Mouse (Mus musculus) neutrophil, adult 5-6 weeks (primary cell): ENCODE measurements around the gene Snrpd2. TPM values are rescaled to one million over a fixed set of nuclear protein-coding genes. Genes with fewer than 3 reads are reported as not detected.

Experiments
- total RNA-seq: library from RNA; stranded (forward); fragments of 200-1000 nt; gene quantifications from 2 replicates; pipeline ENCODE4 v1.2.3, GENCODE M21; 2017

Gene Snrpd2
- total RNA-seq, 1 experiment from 2014 or later: 26.4 TPM

Other genes with a start within 250 kb of the Snrpd2 start
- gene Ccdc61, start 239.3 kb upstream of the Snrpd2 start, total RNA-seq: 16.2 and 17.5 TPM in 2 replicates
- gene Nova2, start 223.8 kb upstream of the Snrpd2 start, total RNA-seq: not detected in 2 replicates
- not detected in 2 replicates for gene Nanos2, start 162.3 kb upstream of the Snrpd2 start, total RNA-seq
- gene Mypop, start 158.5 kb upstream of the Snrpd2 start, total RNA-seq: 0.74 and 2.0 TPM in 2 replicates
- 13.2 and 16.9 TPM in 2 replicates for gene Irf2bp1, start 145.7 kb upstream of the Snrpd2 start, total RNA-seq
- not detected in 2 replicates for gene Foxa3, start 126.2 kb upstream of the Snrpd2 start, total RNA-seq
- 64.8 and 67.0 TPM in 2 replicates for gene Sympk, start 125.3 kb upstream of the Snrpd2 start, total RNA-seq
- 0.35 and 0.37 TPM in 2 replicates for gene Rsph6a, start 95.0 kb upstream of the Snrpd2 start, total RNA-seq
- 3.1 and 3.4 TPM in 2 replicates for gene Dmwd, start 73.5 kb upstream of the Snrpd2 start, total RNA-seq
- gene Dmpk, start 65.9 kb upstream of the Snrpd2 start, total RNA-seq: 1.4 and 2.1 TPM in 2 replicates
- 0.12 TPM in 1 of 2 replicates, not detected in the other for gene Six5, start 55.1 kb upstream of the Snrpd2 start, total RNA-seq
- not detected in 2 replicates for gene Gm4969, start 31.4 kb upstream of the Snrpd2 start, total RNA-seq
- gene Fbxo46, start 29.9 kb upstream of the Snrpd2 start, total RNA-seq: 11.3 and 13.3 TPM in 2 replicates
- 3.8 and 5.3 TPM in 2 replicates for gene Qpctl, start 431 bp upstream of the Snrpd2 start, total RNA-seq
- not detected in 2 replicates for gene Gipr, start 16.4 kb downstream of the Snrpd2 start, total RNA-seq
- gene Eml2, start 26.7 kb downstream of the Snrpd2 start, total RNA-seq: 9.1 and 13.3 TPM in 2 replicates
- gene Gpr4, start 62.8 kb downstream of the Snrpd2 start, total RNA-seq: 0.37 TPM in 1 of 2 replicates, not detected in the other
- 12.5 and 15.3 TPM in 2 replicates for gene Opa3, start 78.6 kb downstream of the Snrpd2 start, total RNA-seq
- 400 and 419 TPM in 2 replicates for gene Vasp, start 122.1 kb downstream of the Snrpd2 start, total RNA-seq
- gene Ppm1n, start 130.3 kb downstream of the Snrpd2 start, total RNA-seq: not detected in 2 replicates
- gene Rtn2, start 132.9 kb downstream of the Snrpd2 start, total RNA-seq: not detected in 2 replicates
- 60.5 and 64.4 TPM in 2 replicates for gene Fosb, start 160.3 kb downstream of the Snrpd2 start, total RNA-seq
- 19.6 and 28.2 TPM in 2 replicates for gene Ercc1, start 195.1 kb downstream of the Snrpd2 start, total RNA-seq
- gene Cd3eap, start 209.8 kb downstream of the Snrpd2 start, total RNA-seq: 7.1 and 7.3 TPM in 2 replicates
- 0.12 and 0.37 TPM in 2 replicates for gene Ppp1r13l, start 210.0 kb downstream of the Snrpd2 start, total RNA-seq
- 27.4 and 30.1 TPM in 2 replicates for gene Ercc2, start 232.3 kb downstream of the Snrpd2 start, total RNA-seq